Comparison of ENCODE assay signal across 19 mouse cellular contexts in genomic region chr4:134994648-134995047, GRCm38 (mm10).
DNase-seq lines count a peak whose midpoint lies in the region; ATAC-seq and TF ChIP-seq lines count a peak whose summit lies in the region.
"Had no signal": no experiment of that assay in that cellular context is flagged by ENCODE, and none has a peak within 500 bp of the region (broad histone marks: within the 10 kb centered on the region; RNA-seq: fewer than 3 reads in every experiment).

No protein-coding gene starts in this region.

- H3K9me3 ChIP-seq in hindbrain, postnatal 0 days (ENCODE audit: low read length) = no peaks in the 10 kb centered on the region
- no peaks in the 10 kb centered on the region for H3K9me3 ChIP-seq in hindbrain, embryonic 12.5 days (replicated peaks)
- no peaks in the 10 kb centered on the region for H3K9me3 ChIP-seq in midbrain, embryonic 11.5 days (ENCODE audit: control insufficient read depth, low read length)
- no peaks in the 10 kb centered on the region for H3K9me3 ChIP-seq in midbrain, embryonic 16.5 days (replicated peaks; ENCODE audit: control insufficient read depth, low read length, poor library complexity, severe bottlenecking)
- 0 out of 2 replicates have a peak, but pooled peaks cover 3% of the 10 kb centered on the region for H3K9me3 ChIP-seq in stomach, embryonic 14.5 days (ENCODE audit: control insufficient read depth, low read depth, low read length)
- H3K9me3 ChIP-seq: forebrain, embryonic 12.5 days; heart, embryonic 12.5 days; limb, embryonic 15.5 days; midbrain, embryonic 13.5 days; neural tube, embryonic 13.5 days had no signal

- H3K4me1 ChIP-seq in hindbrain, postnatal 0 days (ENCODE audit: insufficient read depth, low read length) = peaks cover 7% of the 10 kb centered on the region
- H3K4me1 ChIP-seq in hindbrain, embryonic 12.5 days = peaks cover 14% of the 10 kb centered on the region
- 0 out of 2 replicates have a peak, but pooled peaks cover 2% of the 10 kb centered on the region for H3K4me1 ChIP-seq in midbrain, embryonic 11.5 days (ENCODE audit: control insufficient read depth, insufficient read depth, low read length)
- H3K4me1 ChIP-seq in midbrain, embryonic 16.5 days (ENCODE audit: control insufficient read depth, insufficient read depth, low read length) = peaks cover 7% of the 10 kb centered on the region
- peaks cover 8% of the 10 kb centered on the region; the same call in 1 of the 2 replicates for H3K4me1 ChIP-seq in stomach, embryonic 14.5 days (ENCODE audit: control insufficient read depth, insufficient read depth, low read length)
- H3K4me1 ChIP-seq: neural tube, embryonic 13.5 days had no signal

- H3K9ac ChIP-seq in hindbrain, postnatal 0 days (replicated peaks; ENCODE audit: low read length) = no peak overlapping the region
- no peak overlapping the region for H3K9ac ChIP-seq in hindbrain, embryonic 12.5 days
- no peak overlapping the region for H3K9ac ChIP-seq in midbrain, embryonic 11.5 days (ENCODE audit: low read length)
- no peak overlapping the region for H3K9ac ChIP-seq in midbrain, embryonic 16.5 days (ENCODE audit: low read depth, low read length)
- no peak overlapping the region for H3K9ac ChIP-seq in stomach, embryonic 14.5 days (replicated peaks; ENCODE audit: low read depth, low read length)
- H3K9ac ChIP-seq: forebrain, embryonic 12.5 days; heart, embryonic 12.5 days; limb, embryonic 15.5 days; lung, embryonic 14.5 days; midbrain, embryonic 13.5 days; neural tube, embryonic 13.5 days had no signal

- H3K4me3 ChIP-seq in hindbrain, postnatal 0 days (ENCODE audit: low read length) = no peak overlapping the region
- H3K4me3 ChIP-seq in hindbrain, embryonic 12.5 days = no peak overlapping the region
- no peak overlapping the region for H3K4me3 ChIP-seq in midbrain, embryonic 11.5 days (ENCODE audit: low read depth, low read length)
- H3K4me3 ChIP-seq in midbrain, embryonic 16.5 days (ENCODE audit: low read depth, low read length) = no peak overlapping the region
- H3K4me3 ChIP-seq in stomach, embryonic 14.5 days (ENCODE audit: low read depth, low read length) = no peak overlapping the region
- H3K4me3 ChIP-seq: erythroblast, embryonic 14.5 days; forebrain, embryonic 12.5 days; heart, embryonic 12.5 days; left cerebral cortex, adult 2 months; limb, embryonic 15.5 days; midbrain, embryonic 13.5 days; myocyte; neural tube, embryonic 13.5 days had no signal

- H3K4me2 ChIP-seq in hindbrain, postnatal 0 days (ENCODE audit: low read depth, low read length) = no peak overlapping the region
- no peak overlapping the region for H3K4me2 ChIP-seq in hindbrain, embryonic 12.5 days (replicated peaks)
- no peak overlapping the region for H3K4me2 ChIP-seq in midbrain, embryonic 11.5 days
- H3K4me2 ChIP-seq in midbrain, embryonic 16.5 days (ENCODE audit: low read length) = no peak overlapping the region
- H3K4me2 ChIP-seq in stomach, embryonic 14.5 days (replicated peaks; ENCODE audit: low read depth, low read length) = 0 out of 2 replicates have a peak overlapping the region, but pooled peaks have one; percentile 12
- H3K4me2 ChIP-seq: forebrain, embryonic 12.5 days; heart, embryonic 12.5 days; limb, embryonic 15.5 days; lung, embryonic 14.5 days; midbrain, embryonic 13.5 days; neural tube, embryonic 13.5 days had no signal

- peak; percentile 36; the same call in 1 of the 2 replicates for ATAC-seq in hindbrain, postnatal 0 days
- ATAC-seq in hindbrain, embryonic 12.5 days (ENCODE audit: low FRiP score) = no peak
- ATAC-seq in midbrain, embryonic 11.5 days (ENCODE audit: low FRiP score) = no peak
- ATAC-seq in midbrain, embryonic 16.5 days = no peak
- ATAC-seq in stomach, embryonic 14.5 days (ENCODE audit: insufficient number of reproducible peaks, insufficient read depth, low FRiP score, low read depth) = no peak
- ATAC-seq: activated CD4-positive, CD25-positive, alpha-beta regulatory T cell, adult 4 months; midbrain, embryonic 13.5 days had no signal

- no peak for DNase-seq in hindbrain, postnatal 0 days (ENCODE audit: low spot score)
- DNase-seq in midbrain, embryonic 11.5 days (ENCODE audit: low spot score, missing footprints) = peak; percentile 54
- DNase-seq in left cerebral cortex, adult 9 months (ENCODE audit: low spot score in 2 of 2) = no peak
- DNase-seq in testis, postnatal 10 days (ENCODE audit: low spot score) = no peak
- DNase-seq: adrenal gland, adult 8-10 months; thymus, postnatal 14 days had no signal

- no peak for TF ChIP-seq CTCF in hindbrain, postnatal 0 days (IDR thresholded peaks at IDR 0.05; ENCODE audit: low read depth)

- no peaks in the 10 kb centered on the region for H3K36me3 ChIP-seq in hindbrain, postnatal 0 days (ENCODE audit: insufficient read depth, low read length)
- no peaks in the 10 kb centered on the region for H3K36me3 ChIP-seq in hindbrain, embryonic 12.5 days
- no peaks in the 10 kb centered on the region for H3K36me3 ChIP-seq in midbrain, embryonic 11.5 days (ENCODE audit: control insufficient read depth, insufficient read depth, low read length)
- H3K36me3 ChIP-seq in midbrain, embryonic 16.5 days (ENCODE audit: control insufficient read depth, insufficient read depth, low read length) = no peaks in the 10 kb centered on the region
- no peaks in the 10 kb centered on the region for H3K36me3 ChIP-seq in stomach, embryonic 14.5 days (ENCODE audit: control insufficient read depth, insufficient read depth, low read length)
- H3K36me3 ChIP-seq: forebrain, embryonic 12.5 days; heart, embryonic 12.5 days; limb, embryonic 15.5 days; midbrain, embryonic 13.5 days; neural tube, embryonic 13.5 days had no signal

- 74% methylated on average over 6 of the region's 6 CpGs for WGBS in hindbrain, postnatal 0 days
- 84% methylated on average over 6 of the region's 6 CpGs for WGBS in hindbrain, embryonic 12.5 days
- WGBS in midbrain, embryonic 11.5 days = 84% methylated on average over 6 of the region's 6 CpGs
- 91% methylated on average over 6 of the region's 6 CpGs for WGBS in midbrain, embryonic 16.5 days
- 66% methylated on average over 6 of the region's 6 CpGs for WGBS in stomach, embryonic 14.5 days

- no peak overlapping the region; the same call in 1 of the 2 replicates for H3K27ac ChIP-seq in hindbrain, postnatal 0 days
- no peak overlapping the region for H3K27ac ChIP-seq in hindbrain, embryonic 12.5 days
- no peak overlapping the region for H3K27ac ChIP-seq in midbrain, embryonic 11.5 days (ENCODE audit: low read depth, low read length)
- H3K27ac ChIP-seq in midbrain, embryonic 16.5 days (ENCODE audit: low read length) = no peak overlapping the region
- no peak overlapping the region for H3K27ac ChIP-seq in stomach, embryonic 14.5 days (ENCODE audit: low read length)
- H3K27ac ChIP-seq: forebrain, embryonic 12.5 days; left cerebral cortex, adult 2 months; limb, embryonic 15.5 days; midbrain, embryonic 13.5 days; neural tube, embryonic 13.5 days had no signal

- no peaks in the 10 kb centered on the region for H3K27me3 ChIP-seq in hindbrain, postnatal 0 days (ENCODE audit: insufficient read depth, low read length)
- peaks cover 11% of the 10 kb centered on the region for H3K27me3 ChIP-seq in hindbrain, embryonic 12.5 days
- H3K27me3 ChIP-seq in midbrain, embryonic 11.5 days (ENCODE audit: control insufficient read depth, insufficient read depth, low read length) = no peaks in the 10 kb centered on the region
- H3K27me3 ChIP-seq in midbrain, embryonic 16.5 days (ENCODE audit: control insufficient read depth, insufficient read depth, low read depth, low read length) = no peaks in the 10 kb centered on the region
- H3K27me3 ChIP-seq in stomach, embryonic 14.5 days (ENCODE audit: control insufficient read depth, insufficient read depth, low read length) = no peaks in the 10 kb centered on the region
- H3K27me3 ChIP-seq: midbrain, embryonic 13.5 days had no signal
